Mouse (Mus musculus) embryonic facial prominence, embryonic 10.5 days (tissue): Measurements from ENCODE around the gene C1ql1. TPM values are rescaled to one million over a fixed set of nuclear protein-coding genes. Genes with fewer than 3 reads are reported as not detected.

ENCODE experiments used
- DNase-seq: peaks from one replicate; pipeline ENCODE4 v3.0.0-alpha.2; 2017; ENCODE audit warnings: low spot score
- H3K27ac ChIP-seq: fragments of 300-500 bp; sonication (generic); replicated peaks from 2 replicates; pipeline ENCODE4 v1.5.1; 2016; ENCODE audit warnings: mild to moderate bottlenecking
- H3K27me3 ChIP-seq: fragments of 300-500 bp; sonication (generic); replicated peaks from 2 replicates; pipeline ENCODE4 v1.6.1; 2016; ENCODE audit warnings: low read depth, mild to moderate bottlenecking; ENCODE audit not compliant: poor library complexity, severe bottlenecking
- H3K36me3 ChIP-seq: fragments of 300-500 bp; sonication (generic); replicated peaks from 2 replicates; pipeline ENCODE4 v1.6.1; 2016; ENCODE audit warnings: mild to moderate bottlenecking, moderate library complexity
- H3K4me1 ChIP-seq: fragments of 300-500 bp; sonication (generic); 2 replicates; pipeline ENCODE4 v1.6.1; 2016
- H3K4me3 ChIP-seq: fragments of 300-500 bp; sonication (generic); 2 replicates; pipeline ENCODE4 v1.5.1; 2016; ENCODE audit warnings: mild to moderate bottlenecking, moderate library complexity
- H3K9me3 ChIP-seq: fragments of 300-500 bp; sonication (generic); 2 replicates; pipeline ENCODE4 v1.6.1; 2016; ENCODE audit warnings: mild to moderate bottlenecking
- WGBS: fragments of 180-500 bp; shearing (Covaris S2); methylation state at CpG from one replicate; pipeline ENCODE4 v1.1.7; 2016; 5-methylcytosine and 5-hydroxymethylcytosine counted together
- polyA plus RNA-seq: library from polyadenylated mRNA; unstranded; fragments of >200 nt; fragmentation: Nextera tagmentation; extraction: Ambion mirVana; gene quantifications from 2 replicates; pipeline ENCODE4 v1.2.1, GENCODE M21; 2016

C1ql1 gene
- polyA plus RNA-seq, 1 experiment from 2014 or later: 1.5 TPM

- peaks cover 16% of the 10 kb centered on the region for H3K4me1 ChIP-seq
- WGBS: 72% methylated on average over 5 of the region's 5 CpGs
- no peaks in the 10 kb centered on the region for H3K9me3 ChIP-seq
- no peaks in the 10 kb centered on the region for H3K36me3 ChIP-seq
- H3K27ac ChIP-seq: no peak overlapping the region
- no peak overlapping the region for H3K4me3 ChIP-seq
- H3K27me3 ChIP-seq: peaks cover 65% of the 10 kb centered on the region
- no peak for DNase-seq
Measured at GRCm38 (mm10) chr11:102890096-102890495, 56.4 kb downstream of the C1ql1 start.

Other genes starting within 250 kb of the C1ql1 start
- 58.1 and 59.8 TPM in 2 replicates for gene Ccdc43, start 248.9 kb downstream of the C1ql1 start, polyA plus RNA-seq
- gene Adam11, start 185.2 kb downstream of the C1ql1 start, polyA plus RNA-seq: 16.3 and 21.0 TPM in 2 replicates
- gene Gjc1, start 127.0 kb downstream of the C1ql1 start, polyA plus RNA-seq: 80.7 and 89.6 TPM in 2 replicates
- not detected in 2 replicates for gene Higd1b, start 110.8 kb downstream of the C1ql1 start, polyA plus RNA-seq
- 347 and 348 TPM in 2 replicates for gene Eftud2, start 65.7 kb downstream of the C1ql1 start, polyA plus RNA-seq
- 1.4 and 1.8 TPM in 2 replicates for gene Ccdc103, start 65.5 kb downstream of the C1ql1 start, polyA plus RNA-seq
- not detected in 2 replicates for gene Fam187a, start 61.5 kb downstream of the C1ql1 start, polyA plus RNA-seq
- gene Gfap, start 45.8 kb downstream of the C1ql1 start, polyA plus RNA-seq: 0.14 and 0.16 TPM in 2 replicates
- gene Kif18b, start 21.6 kb downstream of the C1ql1 start, polyA plus RNA-seq: 12.1 and 13.0 TPM in 2 replicates
- gene Nmt1, start 81.5 kb upstream of the C1ql1 start, polyA plus RNA-seq: 63.2 and 66.0 TPM in 2 replicates
- gene Dcakd, start 81.6 kb upstream of the C1ql1 start, polyA plus RNA-seq: 304 and 308 TPM in 2 replicates
- 1.7 and 2.6 TPM in 2 replicates for gene Plcd3, start 155.0 kb upstream of the C1ql1 start, polyA plus RNA-seq
- 6.3 and 10.1 TPM in 2 replicates for gene Acbd4, start 155.0 kb upstream of the C1ql1 start, polyA plus RNA-seq
- 2.8 and 2.9 TPM in 2 replicates for gene Hexim1, start 169.5 kb upstream of the C1ql1 start, polyA plus RNA-seq
- gene Hexim2, start 185.7 kb upstream of the C1ql1 start, polyA plus RNA-seq: 8.4 and 10.9 TPM in 2 replicates
- 0.49 and 0.67 TPM in 2 replicates for gene Fmnl1, start 224.4 kb upstream of the C1ql1 start, polyA plus RNA-seq